Mouse (Mus musculus) small intestine, adult 2 months (tissue): ENCODE measurements around the gene Syn2.

Experiments
- CTCF ChIP-seq: fragments of 200-500 bp; IDR thresholded peaks from 2 replicates; pipeline ENCODE4 v1.5.1; 2012; ENCODE audit warnings: low read depth, mild to moderate bottlenecking, control low read depth, inconsistent platforms, low read length, moderate library complexity, mixed read lengths; ENCODE audit not compliant: insufficient replicate concordance, insufficient read length; ENCODE audit errors: extremely low read depth
- POLR2A ChIP-seq: fragments of 200-500 bp; IDR thresholded peaks from 2 replicates; pipeline ENCODE4 v1.6.1; 2012; ENCODE audit warnings: low read depth, mild to moderate bottlenecking, control low read depth, inconsistent platforms, low read length, moderate library complexity

DNA sequence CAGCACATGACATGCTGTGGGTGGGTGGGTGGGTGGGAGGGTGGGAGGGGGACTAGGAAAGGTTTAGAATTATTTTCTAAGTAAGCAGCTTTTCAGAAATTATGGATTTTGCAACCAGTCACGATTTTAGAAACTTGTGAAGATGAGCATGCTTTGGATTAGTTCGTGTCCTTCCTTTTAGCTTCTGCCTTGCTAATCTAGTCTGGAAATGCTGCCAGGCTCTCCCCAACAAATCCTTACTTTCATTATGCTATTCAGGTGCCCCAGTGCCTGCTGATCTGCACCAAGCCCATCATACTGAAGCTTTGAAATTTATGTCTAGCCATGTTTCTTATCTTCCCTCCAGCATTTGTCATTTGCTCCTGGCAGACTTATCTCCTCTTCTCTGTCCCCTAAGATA is 34.8 kb downstream of the Syn2 start:
- TF ChIP-seq CTCF: no peak
- no peak for TF ChIP-seq POLR2A
